Mouse (Mus musculus): ENCODE results near the gene Dab1.
A peak's percentile ranks its signal among the peaks of the same experiment; 100 is the strongest.

Gene Dab1

GRCm38 (mm10) chr4:104399106-104399730, 780.1 kb downstream of the Dab1 start:
- DNase-seq, result no peak

GRCm38 (mm10) chr4:104404099-104404498, 784.9 kb downstream of the Dab1 start:
- DNase-seq, result no peak

- no peak for DNase-seq
Observed at GRCm38 (mm10) chr4:104410922-104411321, 791.8 kb downstream of the Dab1 start.

- peak; percentile 49 to 58 for DNase-seq
Observed at GRCm38 (mm10) chr4:104415482-104415881, 796.3 kb downstream of the Dab1 start.

GRCm38 (mm10) chr4:104418354-104418753, 799.2 kb downstream of the Dab1 start:
- peak; percentile 57 to 64 for DNase-seq

GRCm38 (mm10) chr4:104420983-104421680, 802.0 kb downstream of the Dab1 start:
- DNase-seq, result no peak

- no peak for DNase-seq
Observed at GRCm38 (mm10) chr4:104429127-104429526, 810.0 kb downstream of the Dab1 start.

GRCm38 (mm10) chr4:104431231-104431855, 812.2 kb downstream of the Dab1 start:
- no peak for DNase-seq

GRCm38 (mm10) chr4:104432150-104432549, 813.0 kb downstream of the Dab1 start:
- DNase-seq, result no peak

- DNase-seq, result no peak
Observed at GRCm38 (mm10) chr4:104435736-104436135, 816.6 kb downstream of the Dab1 start.

DNA sequence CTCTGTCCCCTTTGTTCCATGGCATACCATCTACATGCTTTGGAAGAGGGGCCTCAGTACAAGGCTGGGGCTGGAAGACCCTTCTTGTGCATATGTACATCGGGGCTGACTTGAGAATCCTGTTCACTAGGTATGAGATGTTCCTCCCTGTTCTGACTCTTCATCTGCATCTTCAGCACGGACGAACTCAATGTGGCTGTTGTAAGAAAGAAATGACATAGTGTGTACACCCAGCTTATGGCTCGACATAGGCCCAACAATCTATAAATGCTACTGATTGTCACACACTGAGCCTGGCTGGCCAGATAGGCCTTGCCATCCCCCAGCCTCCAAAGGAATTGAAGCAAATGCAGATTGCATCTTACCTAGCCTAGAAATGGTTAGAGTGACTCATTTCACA, 817.3 kb downstream of the Dab1 start:
- DNase-seq, result no peak

- no peak for DNase-seq
Observed at GRCm38 (mm10) chr4:104438730-104439129, 819.6 kb downstream of the Dab1 start.

DNA sequence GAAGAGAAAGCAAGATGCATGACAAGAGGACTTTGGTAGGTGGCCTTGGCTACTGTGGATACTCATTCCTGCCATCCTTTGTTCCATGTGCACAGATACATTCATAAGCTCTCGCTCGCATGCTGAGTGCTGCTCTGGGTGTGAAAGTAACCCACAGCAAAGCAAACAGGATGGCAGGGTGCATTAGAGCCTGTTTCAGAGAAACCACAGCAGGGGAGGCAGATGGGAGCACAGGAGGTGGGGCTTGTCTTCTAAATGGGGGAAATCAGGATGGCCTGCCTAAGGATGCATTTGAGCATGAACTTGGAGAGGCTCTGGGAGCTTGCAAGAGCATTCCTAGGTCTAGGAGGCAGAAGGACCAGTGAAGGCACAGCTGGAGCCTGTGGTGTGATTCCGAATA, 820.5 kb downstream of the Dab1 start:
- peak; percentile 48 to 52 for DNase-seq

- DNase-seq, result no peak
Observed at GRCm38 (mm10) chr4:104442925-104443747, 824.0 kb downstream of the Dab1 start.

GRCm38 (mm10) chr4:104443775-104444174, 824.6 kb downstream of the Dab1 start:
- DNase-seq, result peak; percentile 62 to 66

DNA sequence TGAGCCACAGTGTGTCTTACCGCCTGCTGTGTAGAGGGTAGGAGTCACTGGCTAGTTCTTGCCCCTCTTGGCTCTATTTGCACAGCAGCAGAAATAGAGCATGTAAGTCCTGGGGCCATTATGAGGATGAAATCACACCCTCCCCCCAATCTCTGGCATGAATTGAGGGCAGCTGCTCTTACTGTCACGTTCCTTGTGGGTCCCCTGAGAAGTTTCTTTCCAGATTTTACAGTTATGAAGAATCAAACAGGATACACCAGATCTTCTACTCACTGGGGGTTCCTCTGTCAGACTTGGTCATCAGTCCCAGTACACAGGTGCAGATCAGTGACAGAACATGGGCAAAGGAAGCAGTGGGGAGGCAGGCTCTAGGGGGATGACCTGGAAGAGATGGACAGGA, 825.8 kb downstream of the Dab1 start:
- DNase-seq, result no peak

DNA sequence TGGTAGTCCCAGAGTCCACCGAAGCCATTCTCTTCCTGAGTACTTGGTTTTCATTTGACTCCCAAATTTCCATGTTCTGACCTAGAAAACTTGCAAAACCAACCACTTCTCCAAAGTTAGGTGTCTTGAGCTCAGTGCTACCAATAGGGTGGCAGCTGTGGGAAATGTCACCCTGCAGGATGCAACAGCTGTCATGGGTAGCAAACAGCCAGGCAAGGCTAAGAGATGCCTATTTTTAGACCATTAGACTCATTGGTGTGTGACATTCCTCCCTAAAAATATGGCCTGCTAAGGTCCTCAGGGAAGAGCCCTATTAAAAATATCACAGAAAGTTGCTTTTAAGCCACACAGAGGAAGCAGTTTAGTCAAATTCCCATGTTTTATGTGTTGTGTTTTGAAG, 829.0 kb downstream of the Dab1 start:
- no peak for DNase-seq

GRCm38 (mm10) chr4:104450645-104451044, 831.5 kb downstream of the Dab1 start:
- no peak for DNase-seq

DNA sequence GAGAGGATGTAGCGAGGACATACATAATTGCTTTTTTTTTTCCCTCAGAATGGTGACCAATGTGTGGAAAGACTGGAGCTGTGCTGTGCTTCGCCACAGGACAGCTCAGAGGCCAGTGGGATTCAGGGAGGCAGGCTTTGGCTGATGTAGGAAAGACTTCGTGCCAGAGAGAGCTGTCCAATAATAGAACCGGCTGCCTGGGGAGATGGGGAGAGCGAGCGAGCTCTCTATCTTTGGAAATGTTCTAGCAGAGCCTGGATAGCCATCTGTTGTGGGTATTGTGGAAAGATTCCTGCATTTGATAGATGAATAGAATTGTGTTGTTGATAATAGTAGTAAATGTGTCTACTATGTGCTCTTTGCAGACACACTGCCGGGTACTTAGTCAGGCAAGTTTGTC, 833.4 kb downstream of the Dab1 start:
- peak; percentile 84 to 86 for DNase-seq

DNA sequence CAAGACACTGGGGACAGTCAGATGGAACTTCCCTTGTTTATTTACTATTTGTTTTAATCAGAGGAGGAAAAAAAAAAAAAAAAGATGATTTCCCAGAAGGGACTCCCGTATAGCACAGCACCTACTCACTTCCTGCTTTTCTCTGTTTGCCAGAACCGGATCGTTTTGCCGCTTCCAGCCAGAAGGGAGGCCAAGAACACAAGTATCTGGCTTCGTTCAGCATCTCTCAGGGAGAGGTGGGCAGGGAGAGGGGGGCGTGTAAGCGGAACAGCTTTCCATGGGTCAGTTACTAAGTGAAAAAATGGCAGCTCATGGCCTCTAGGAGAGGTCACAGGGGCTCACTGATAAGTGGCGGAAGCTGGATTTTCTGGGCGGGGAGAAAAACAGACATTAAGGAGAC, 836.0 kb downstream of the Dab1 start:
- no peak for DNase-seq

- no peak for DNase-seq
Observed at GRCm38 (mm10) chr4:104455760-104456159, 836.6 kb downstream of the Dab1 start.

- peak in 1 of 2 experiments; percentile 39 for DNase-seq
Observed at GRCm38 (mm10) chr4:104456173-104456873, 837.2 kb downstream of the Dab1 start.

- DNase-seq, result peak; percentile 73 to 76
Observed at GRCm38 (mm10) chr4:104458726-104459125, 839.6 kb downstream of the Dab1 start.

Data from cerebellum, postnatal 36 days (tissue).